Mouse (Mus musculus) brain, embryonic 14.5 days (tissue): ENCODE measurements around the gene Clip1.

ENCODE experiments used
- CTCF ChIP-seq: fragments of 200-500 bp; IDR thresholded peaks from 2 replicates; pipeline ENCODE4 v1.5.1; 2012; ENCODE audit warnings: inconsistent platforms, mild to moderate bottlenecking, moderate library complexity, borderline replicate concordance; ENCODE audit not compliant: insufficient read depth, insufficient read length; ENCODE audit errors: extremely low read depth
- POLR2A ChIP-seq: fragments of 200-500 bp; IDR thresholded peaks from 2 replicates; pipeline ENCODE4 v1.6.1; 2012; ENCODE audit warnings: mild to moderate bottlenecking, inconsistent platforms, borderline replicate concordance; ENCODE audit not compliant: poor library complexity, insufficient read depth, insufficient read length, severe bottlenecking; ENCODE audit errors: extremely low read depth

- TF ChIP-seq CTCF (no peak), POLR2A (no peak)
Observed at GRCm38 (mm10) chr5:123730981-123731380, 46.6 kb upstream of the Clip1 start.
